Mouse (Mus musculus): ENCODE measurements around the gene Thrb.

DNA sequence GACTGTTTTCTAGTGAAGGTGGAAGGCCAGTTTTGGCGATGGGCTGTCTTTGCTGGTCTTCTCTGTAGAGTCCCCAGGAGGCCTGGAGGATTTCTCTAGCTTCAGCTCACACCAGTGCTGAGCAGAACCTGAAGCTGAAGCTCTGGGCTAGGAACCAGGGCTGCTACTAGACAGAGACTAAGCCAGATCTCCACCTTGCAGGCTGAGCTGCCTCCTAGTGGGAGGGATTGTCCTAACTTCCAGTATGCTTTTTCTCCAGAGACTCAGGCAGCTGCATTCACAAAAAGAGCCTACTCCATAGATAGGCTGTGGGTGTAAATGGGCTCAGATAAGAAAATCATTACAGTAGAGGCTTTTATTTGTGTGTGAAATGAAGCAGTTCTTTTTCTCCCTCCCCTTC lies 267.4 kb downstream of the Thrb start:
- peak; percentile 76 for TF ChIP-seq CTCF (IDR thresholded peaks at IDR 0.05)
- TF ChIP-seq POLR2A (IDR thresholded peaks at IDR 0.05; ENCODE audit: insufficient read depth, low read depth, low read length), result no peak
